Mouse (Mus musculus) thymus, postnatal 4 days (tissue): ENCODE measurements around the gene Slc25a26.
A peak's percentile ranks its signal among the peaks of the same experiment; 100 is the strongest.
"Not testable (repeated sequence)": the region's sequence is repeated elsewhere in the genome, so short reads cannot be mapped to it uniquely, and the experiment has no call there.

Experiments used
- DNase-seq: peaks from one replicate; pipeline ENCODE4 v3.0.0; 2021

Slc25a26 gene

GRCm38 (mm10) chr6:94553085-94553484, 53.0 kb downstream of the Slc25a26 start:
- DNase-seq: no peak

- DNase-seq: not testable (repeated sequence)
Observed at GRCm38 (mm10) chr6:94558603-94559002, 58.5 kb downstream of the Slc25a26 start.

GRCm38 (mm10) chr6:94560896-94561295, 60.8 kb downstream of the Slc25a26 start:
- no peak for DNase-seq

GRCm38 (mm10) chr6:94561346-94561745, 61.2 kb downstream of the Slc25a26 start:
- no peak for DNase-seq

- DNase-seq: no peak
Observed at GRCm38 (mm10) chr6:94563203-94563940, 63.2 kb downstream of the Slc25a26 start.

GRCm38 (mm10) chr6:94565766-94566165, 65.6 kb downstream of the Slc25a26 start:
- DNase-seq: no peak

GRCm38 (mm10) chr6:94568040-94568439, 67.9 kb downstream of the Slc25a26 start:
- DNase-seq: no peak

GRCm38 (mm10) chr6:94575526-94576166, 75.5 kb downstream of the Slc25a26 start:
- DNase-seq: no peak

- no peak for DNase-seq
Observed at GRCm38 (mm10) chr6:94577991-94578390, 77.9 kb downstream of the Slc25a26 start.

- no peak for DNase-seq
Observed at GRCm38 (mm10) chr6:94582055-94582454, 81.9 kb downstream of the Slc25a26 start.

- no peak for DNase-seq
Observed at GRCm38 (mm10) chr6:94584147-94584695, 84.1 kb downstream of the Slc25a26 start.

GRCm38 (mm10) chr6:94584976-94585375, 84.8 kb downstream of the Slc25a26 start:
- DNase-seq: no peak

- DNase-seq: no peak
Observed at GRCm38 (mm10) chr6:94588365-94588764, 88.2 kb downstream of the Slc25a26 start.

GRCm38 (mm10) chr6:94592243-94592642, 92.1 kb downstream of the Slc25a26 start:
- DNase-seq: no peak

- DNase-seq: no peak
Observed at GRCm38 (mm10) chr6:94592710-94593109, 92.6 kb downstream of the Slc25a26 start.

- no peak for DNase-seq
Observed at GRCm38 (mm10) chr6:94594096-94594665, 94.0 kb downstream of the Slc25a26 start.

- DNase-seq: no peak
Observed at GRCm38 (mm10) chr6:94594711-94595110, 94.6 kb downstream of the Slc25a26 start.

- DNase-seq: no peak
Observed at GRCm38 (mm10) chr6:94595206-94595605, 95.1 kb downstream of the Slc25a26 start.

- no peak for DNase-seq
Observed at GRCm38 (mm10) chr6:94596051-94596760, 96.1 kb downstream of the Slc25a26 start.

- peak; percentile 76 for DNase-seq
Observed at GRCm38 (mm10) chr6:94596761-94597485, 96.8 kb downstream of the Slc25a26 start.

GRCm38 (mm10) chr6:94598421-94598820, 98.3 kb downstream of the Slc25a26 start:
- DNase-seq: no peak

GRCm38 (mm10) chr6:94599016-94599415, 98.9 kb downstream of the Slc25a26 start:
- DNase-seq: no peak
